Mouse (Mus musculus) neural tube, embryonic 15.5 days (tissue): ENCODE measurements around the gene Ppil1. TPM values are rescaled to one million over a fixed set of nuclear protein-coding genes. Genes with fewer than 3 reads are reported as not detected.
A peak's percentile ranks its signal among the peaks of the same experiment; 100 is the strongest.
"Not testable (repeated sequence)": the region's sequence is repeated elsewhere in the genome, so short reads cannot be mapped to it uniquely, and the experiment has no call there.

Experiments used
- ATAC-seq: fragments of 200-750 bp; cut with Nextera tagmentation; 2 replicates; pipeline ENCODE4 v1.8.0; 2017; ENCODE audit warnings: mild to moderate bottlenecking, moderate TSS enrichment, moderate library complexity; ENCODE audit not compliant: low FRiP score
- H3K27ac ChIP-seq: fragments of 300-500 bp; sonication (generic); replicated peaks from 2 replicates; pipeline ENCODE4 v1.5.1; 2015; ENCODE audit warnings: mild to moderate bottlenecking, inconsistent platforms
- H3K27me3 ChIP-seq: fragments of 300-500 bp; sonication (generic); replicated peaks from 2 replicates; pipeline ENCODE4 v1.6.1; 2015; ENCODE audit warnings: inconsistent platforms
- H3K36me3 ChIP-seq: fragments of 300-500 bp; sonication (generic); 2 replicates; pipeline ENCODE4 v1.6.1; 2015; ENCODE audit warnings: inconsistent platforms
- H3K4me1 ChIP-seq: fragments of 300-500 bp; sonication (generic); 2 replicates; pipeline ENCODE4 v1.6.1; 2015; ENCODE audit warnings: inconsistent platforms
- H3K4me2 ChIP-seq: fragments of 300-500 bp; sonication (generic); 2 replicates; pipeline ENCODE4 v1.6.1; 2015; ENCODE audit warnings: inconsistent platforms, mild to moderate bottlenecking, moderate library complexity
- H3K4me3 ChIP-seq: fragments of 300-500 bp; sonication (generic); replicated peaks from 2 replicates; pipeline ENCODE4 v1.5.1; 2015; ENCODE audit warnings: mild to moderate bottlenecking, inconsistent platforms
- H3K9ac ChIP-seq: fragments of 300-500 bp; sonication (generic); replicated peaks from 2 replicates; pipeline ENCODE4 v1.6.1; 2015; ENCODE audit warnings: mild to moderate bottlenecking, inconsistent platforms
- H3K9me3 ChIP-seq: fragments of 300-500 bp; sonication (generic); replicated peaks from 2 replicates; pipeline ENCODE4 v1.6.1; 2016; ENCODE audit warnings: inconsistent platforms
- WGBS: fragments of 180-500 bp; shearing (Covaris S2); methylation state at CpG from one replicate; pipeline ENCODE4 v1.1.7; 2015; ENCODE audit warnings: mixed read lengths; 5-methylcytosine and 5-hydroxymethylcytosine counted together
- polyA plus RNA-seq: library from polyadenylated mRNA; unstranded; fragments of >200 nt; fragmentation: Nextera tagmentation; extraction: Ambion mirVana; gene quantifications from 2 replicates; pipeline ENCODE4 v1.2.1, GENCODE M21; 2015

The Ppil1 gene
- polyA plus RNA-seq, 1 experiment from 2014 or later, result 106 TPM

DNA sequence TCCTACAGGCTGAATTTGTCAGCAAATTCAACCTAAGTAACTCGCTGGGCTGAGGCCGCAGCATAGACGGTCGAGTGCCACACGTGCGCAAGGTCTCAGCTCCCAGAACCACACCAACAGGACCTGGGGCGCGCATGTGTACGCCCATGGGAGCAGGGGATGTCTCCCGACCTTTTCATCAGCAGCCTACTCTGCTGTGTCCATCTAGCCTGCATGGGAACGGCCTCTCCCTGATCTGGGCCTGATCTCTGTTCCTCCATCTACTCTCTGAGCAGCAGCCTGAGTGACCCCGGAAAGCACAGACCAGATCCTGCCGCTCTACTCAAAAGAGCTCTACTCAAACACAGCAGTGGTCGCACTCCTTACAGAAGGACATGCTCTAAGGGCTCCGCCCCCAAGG is 3.5 kb downstream of the Ppil1 start:
- ATAC-seq, result no peak
- Histone ChIP-seq H3K4me3 (no peak overlapping the region), H3K9ac (no peak overlapping the region), H3K36me3 (peaks cover 14% of the 10 kb centered on the region), H3K27me3 (no peaks in the 10 kb centered on the region), H3K27ac (no peak overlapping the region), H3K4me2 (no peak overlapping the region), H3K9me3 (no peaks in the 10 kb centered on the region), H3K4me1 (peaks cover 53% of the 10 kb centered on the region)
- WGBS, result 90% methylated on average over 15 of the region's 15 CpGs

DNA sequence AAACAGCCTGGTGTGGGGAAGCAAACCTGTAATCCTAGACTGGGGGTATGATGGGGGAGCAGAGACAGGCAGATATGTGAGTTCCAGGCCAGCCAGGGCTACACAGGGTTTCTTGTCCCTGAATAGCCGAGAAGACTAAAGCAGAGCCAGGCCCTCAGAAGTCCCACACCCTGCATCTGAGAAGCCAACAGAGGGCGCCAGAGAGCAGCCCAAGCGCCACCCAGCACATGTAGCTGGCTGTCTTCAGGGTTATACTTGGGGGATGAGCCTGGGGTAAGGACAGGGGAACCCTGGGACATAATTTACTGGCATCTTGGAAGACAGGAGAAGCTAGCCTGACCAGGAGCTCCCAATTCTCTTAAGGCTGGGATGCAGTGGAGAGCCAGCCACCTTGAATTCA is 4.5 kb downstream of the Ppil1 start:
- Histone ChIP-seq H3K27ac (no peak overlapping the region), H3K36me3 (peaks cover 14% of the 10 kb centered on the region), H3K4me1 (peaks cover 51% of the 10 kb centered on the region), H3K4me3 (no peak overlapping the region), H3K4me2 (no peak overlapping the region), H3K27me3 (no peaks in the 10 kb centered on the region), H3K9ac (no peak overlapping the region), H3K9me3 (no peaks in the 10 kb centered on the region)
- no peak for ATAC-seq
- 3% methylated on average over 3 of the region's 3 CpGs for WGBS

DNA sequence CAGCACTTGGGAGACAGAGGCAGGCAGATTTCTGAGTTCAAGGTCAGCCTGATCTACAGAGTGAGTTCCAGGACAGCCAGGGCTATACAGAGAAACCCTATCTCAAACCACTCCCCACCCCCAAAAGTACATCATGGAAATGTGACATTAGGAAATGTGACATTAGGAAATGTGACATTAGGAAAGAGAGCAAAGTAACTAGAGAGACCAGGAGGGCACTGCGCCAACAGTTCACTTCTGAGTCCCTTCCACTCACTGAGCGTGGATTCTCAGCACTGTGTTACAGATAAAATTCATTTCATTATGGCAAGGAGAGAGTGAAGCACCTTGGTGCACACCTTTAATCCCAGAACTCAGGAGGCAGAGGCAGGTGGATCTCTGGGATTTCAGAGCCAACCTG is 5.1 kb downstream of the Ppil1 start:
- no peak overlapping the region for H3K4me3 ChIP-seq
- WGBS, result 92% methylated on average over 2 of the region's 2 CpGs
- H3K9me3 ChIP-seq, result no peaks in the 10 kb centered on the region
- no peak overlapping the region for H3K27ac ChIP-seq
- ATAC-seq, result no peak
- H3K4me1 ChIP-seq, result peaks cover 46% of the 10 kb centered on the region
- H3K36me3 ChIP-seq, result peaks cover 14% of the 10 kb centered on the region
- no peak overlapping the region for H3K4me2 ChIP-seq
- no peaks in the 10 kb centered on the region for H3K27me3 ChIP-seq
- H3K9ac ChIP-seq, result no peak overlapping the region

DNA sequence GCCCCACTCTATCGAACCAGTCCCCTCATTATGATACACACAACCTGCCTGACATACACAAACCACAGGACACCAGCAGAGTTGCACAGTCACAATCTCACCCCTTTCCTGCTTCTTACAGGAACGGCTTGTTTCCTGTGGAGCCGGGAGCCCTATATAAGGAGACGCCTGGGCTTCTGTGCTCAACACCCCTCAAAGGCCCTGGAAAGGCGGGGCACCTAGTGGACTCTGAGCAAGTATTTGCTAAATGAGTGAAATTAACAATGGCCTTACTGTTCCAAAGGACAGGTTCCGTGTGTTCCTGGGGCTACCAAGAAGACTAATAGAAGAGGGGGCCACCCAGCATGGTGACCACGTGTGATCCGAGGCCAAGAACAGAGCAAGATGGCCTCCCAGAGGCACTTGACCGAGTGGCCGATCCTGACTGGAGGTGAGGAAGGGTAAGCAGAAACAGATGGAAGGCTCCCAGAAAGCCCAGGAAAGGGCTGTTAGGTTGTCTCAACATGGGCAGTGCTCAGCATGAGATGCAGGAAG is 5.9 kb downstream of the Ppil1 start:
- peaks cover 14% of the 10 kb centered on the region for H3K36me3 ChIP-seq
- H3K4me1 ChIP-seq, result peaks cover 44% of the 10 kb centered on the region
- H3K4me2 ChIP-seq, result no peak overlapping the region
- no peak overlapping the region for H3K9ac ChIP-seq
- no peaks in the 10 kb centered on the region for H3K9me3 ChIP-seq
- H3K4me3 ChIP-seq, result no peak overlapping the region
- H3K27ac ChIP-seq, result peak overlapping the region; percentile 37; the same call in 1 of the 2 replicates
- H3K27me3 ChIP-seq, result no peaks in the 10 kb centered on the region
- 90% methylated on average over 10 of the region's 10 CpGs for WGBS
- no peak for ATAC-seq

GRCm38 (mm10) chr17:29257001-29257511 is 6.9 kb downstream of the Ppil1 start:
- peaks cover 14% of the 10 kb centered on the region for H3K36me3 ChIP-seq
- WGBS, result 97% methylated on average over 10 of the region's 10 CpGs
- no peak overlapping the region for H3K9ac ChIP-seq
- ATAC-seq, result no peak
- H3K4me1 ChIP-seq, result peaks cover 41% of the 10 kb centered on the region
- no peaks in the 10 kb centered on the region for H3K9me3 ChIP-seq
- H3K4me2 ChIP-seq, result no peak overlapping the region
- H3K27ac ChIP-seq, result no peak overlapping the region
- H3K4me3 ChIP-seq, result no peak overlapping the region
- H3K27me3 ChIP-seq, result no peaks in the 10 kb centered on the region

GRCm38 (mm10) chr17:29256507-29256906 is 7.5 kb downstream of the Ppil1 start:
- no peak overlapping the region for H3K4me2 ChIP-seq
- no peaks in the 10 kb centered on the region for H3K27me3 ChIP-seq
- no peaks in the 10 kb centered on the region for H3K9me3 ChIP-seq
- H3K4me1 ChIP-seq, result peaks cover 41% of the 10 kb centered on the region
- WGBS, result 88% methylated on average over 6 of the region's 6 CpGs
- H3K27ac ChIP-seq, result no peak overlapping the region
- H3K36me3 ChIP-seq, result peaks cover 18% of the 10 kb centered on the region
- H3K4me3 ChIP-seq, result no peak overlapping the region
- no peak overlapping the region for H3K9ac ChIP-seq
- ATAC-seq, result no peak

DNA sequence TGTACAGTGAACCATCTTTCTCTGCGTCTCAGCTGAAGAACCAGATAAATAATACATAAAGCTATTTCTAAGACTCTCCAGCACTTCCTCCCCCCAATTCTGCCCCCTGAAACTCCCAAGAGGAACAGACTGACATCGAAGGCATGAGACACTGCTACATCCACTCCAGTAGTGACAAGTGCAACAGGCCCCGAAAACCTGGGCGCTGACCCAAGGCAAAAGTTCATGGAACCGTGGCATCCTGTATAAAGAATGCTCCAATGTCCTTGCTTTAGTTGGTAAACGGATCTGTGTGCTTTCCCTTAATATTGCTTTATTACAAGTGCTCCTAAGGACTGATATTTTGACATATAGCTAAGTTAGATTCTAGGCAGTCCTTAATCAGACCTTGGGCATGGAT is 9.2 kb downstream of the Ppil1 start:
- ATAC-seq, H3K9ac ChIP-seq, H3K9me3 ChIP-seq, H3K27ac ChIP-seq, H3K4me2 ChIP-seq, H3K4me3 ChIP-seq, H3K27me3 ChIP-seq: not testable (repeated sequence)
- H3K36me3 ChIP-seq, result peaks cover 31% of the 10 kb centered on the region
- H3K4me1 ChIP-seq, result peaks cover 35% of the 10 kb centered on the region
- WGBS, result 90% methylated on average over 6 of the region's 6 CpGs

GRCm38 (mm10) chr17:29253684-29254083 is 10.3 kb downstream of the Ppil1 start:
- H3K27ac ChIP-seq, result no peak overlapping the region
- peaks cover 36% of the 10 kb centered on the region for H3K36me3 ChIP-seq
- no peak overlapping the region for H3K4me3 ChIP-seq
- no peak overlapping the region for H3K9ac ChIP-seq
- no peak overlapping the region for H3K4me2 ChIP-seq
- H3K27me3 ChIP-seq, result no peaks in the 10 kb centered on the region
- H3K9me3 ChIP-seq, result no peaks in the 10 kb centered on the region
- WGBS, result 51% methylated on average over 9 of the region's 9 CpGs
- H3K4me1 ChIP-seq, result peaks cover 30% of the 10 kb centered on the region
- ATAC-seq, result no peak

DNA sequence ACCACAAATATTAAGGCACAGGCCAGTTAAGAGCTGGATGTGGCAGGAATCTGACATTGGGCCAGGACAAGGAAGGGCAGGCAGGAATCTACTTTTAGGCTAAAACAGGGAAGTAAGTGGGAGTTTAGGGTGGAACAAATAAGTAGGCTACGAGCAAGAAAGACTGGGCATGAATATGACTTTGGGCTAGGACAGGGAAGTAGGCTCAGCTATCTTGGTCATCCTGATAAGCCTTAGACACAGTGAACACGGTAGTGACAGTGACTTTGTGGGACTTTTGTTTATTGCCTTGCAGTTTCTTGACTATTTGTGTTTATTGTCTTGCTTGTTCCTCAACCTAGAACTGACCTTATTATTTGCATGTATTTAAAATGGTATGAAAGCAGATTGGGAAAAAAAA is 10.8 kb downstream of the Ppil1 start:
- Histone ChIP-seq H3K36me3 (peaks cover 32% of the 10 kb centered on the region), H3K4me2 (no peak overlapping the region), H3K27me3 (no peaks in the 10 kb centered on the region), H3K4me3 (no peak overlapping the region), H3K4me1 (peaks cover 26% of the 10 kb centered on the region), H3K27ac (no peak overlapping the region), H3K9me3 (no peaks in the 10 kb centered on the region), H3K9ac (no peak overlapping the region)
- WGBS, result 87% methylated on average over 2 of the region's 2 CpGs
- ATAC-seq, result no peak

GRCm38 (mm10) chr17:29251608-29252390 is 12.2 kb downstream of the Ppil1 start:
- Histone ChIP-seq H3K27me3 (no peaks in the 10 kb centered on the region), H3K4me2 (no peak overlapping the region), H3K27ac (peak overlapping the region; percentile 58; the same call in 1 of the 2 replicates), H3K9ac (no peak overlapping the region), H3K4me1 (peaks cover 23% of the 10 kb centered on the region), H3K9me3 (no peaks in the 10 kb centered on the region), H3K4me3 (no peak overlapping the region), H3K36me3 (peaks cover 25% of the 10 kb centered on the region)
- ATAC-seq, result no peak
- WGBS, result 71% methylated on average over 15 of the region's 15 CpGs

- H3K4me2 ChIP-seq, H3K27me3 ChIP-seq, H3K4me3 ChIP-seq, H3K9me3 ChIP-seq, H3K27ac ChIP-seq, ATAC-seq, H3K9ac ChIP-seq: not testable (repeated sequence)
- peaks cover 25% of the 10 kb centered on the region for H3K36me3 ChIP-seq
- 78% methylated on average over 14 of the region's 14 CpGs for WGBS
- H3K4me1 ChIP-seq, result peaks cover 29% of the 10 kb centered on the region
Observed at GRCm38 (mm10) chr17:29251006-29251405, 13.0 kb downstream of the Ppil1 start.

GRCm38 (mm10) chr17:29249512-29249911 is 14.5 kb downstream of the Ppil1 start:
- WGBS, result 54% methylated on average over 9 of the region's 9 CpGs
- ATAC-seq, result no peak
- no peak overlapping the region for H3K27ac ChIP-seq
- H3K4me1 ChIP-seq, result peaks cover 43% of the 10 kb centered on the region
- H3K27me3 ChIP-seq, result no peaks in the 10 kb centered on the region
- H3K4me3 ChIP-seq, result no peak overlapping the region
- no peak overlapping the region for H3K9ac ChIP-seq
- no peaks in the 10 kb centered on the region for H3K9me3 ChIP-seq
- H3K36me3 ChIP-seq, result peaks cover 25% of the 10 kb centered on the region
- no peak overlapping the region for H3K4me2 ChIP-seq
